29 mouse cellular contexts compared by ENCODE assay signal in genomic region chr7:67152626-67153025, GRCm38 (mm10).
A peak's percentile ranks its signal among the peaks of the same experiment; 100 is the strongest.
DNase-seq lines count a peak whose midpoint lies in the region; ATAC-seq and TF ChIP-seq lines count a peak whose summit lies in the region.
"Had no signal": no experiment of that assay in that cellular context is flagged by ENCODE, and none has a peak within 500 bp of the region (broad histone marks: within the 10 kb centered on the region; RNA-seq: fewer than 3 reads in every experiment).

No protein-coding gene starts in this region.

- H3K4me3 ChIP-seq in intestine, embryonic 16.5 days (ENCODE audit: low read length): no peak overlapping the region
- H3K4me3 ChIP-seq in intestine, postnatal 0 days (ENCODE audit: low read depth, low read length): no peak overlapping the region
- no peak overlapping the region for H3K4me3 ChIP-seq in limb, embryonic 12.5 days (replicated peaks)
- H3K4me3 ChIP-seq: forebrain, embryonic 10.5 days; forebrain, embryonic 15.5 days; gastrocnemius, adult 2 months; heart, embryonic 13.5 days; hindbrain, embryonic 15.5 days; neural tube, embryonic 13.5 days had no signal

- H3K4me2 ChIP-seq in intestine, embryonic 16.5 days (ENCODE audit: low read depth, low read length): no peak overlapping the region
- H3K4me2 ChIP-seq in intestine, postnatal 0 days (replicated peaks; ENCODE audit: low read depth): no peak overlapping the region
- no peak overlapping the region for H3K4me2 ChIP-seq in limb, embryonic 12.5 days
- H3K4me2 ChIP-seq: forebrain, embryonic 15.5 days; heart, embryonic 13.5 days; hindbrain, embryonic 15.5 days; midbrain, embryonic 11.5 days; neural tube, embryonic 13.5 days had no signal

- H3K27me3 ChIP-seq in intestine, embryonic 16.5 days (replicated peaks; ENCODE audit: control insufficient read depth, insufficient read depth, low read length): no peaks in the 10 kb centered on the region
- no peaks in the 10 kb centered on the region for H3K27me3 ChIP-seq in intestine, postnatal 0 days (replicated peaks; ENCODE audit: control insufficient read depth, insufficient read depth, low read length)
- no peaks in the 10 kb centered on the region for H3K27me3 ChIP-seq in limb, embryonic 12.5 days
- H3K27me3 ChIP-seq: forebrain, embryonic 15.5 days; heart, embryonic 13.5 days; hindbrain, embryonic 15.5 days; neural tube, embryonic 13.5 days had no signal

- H3K27ac ChIP-seq in intestine, embryonic 16.5 days (ENCODE audit: low read length): peak overlapping the region; percentile 14; the same call in 1 of the 2 replicates
- no peak overlapping the region for H3K27ac ChIP-seq in intestine, postnatal 0 days (ENCODE audit: low read depth, low read length)
- H3K27ac ChIP-seq in limb, embryonic 12.5 days: 0 out of 2 replicates have a peak overlapping the region, but pooled peaks have one; percentile 37
- H3K27ac ChIP-seq: forebrain, embryonic 10.5 days; forebrain, embryonic 15.5 days; gastrocnemius, adult 2 months; heart, embryonic 13.5 days; hindbrain, embryonic 15.5 days; liver, embryonic 14.5 days; neural tube, embryonic 13.5 days had no signal

- no peaks in the 10 kb centered on the region for H3K4me1 ChIP-seq in intestine, embryonic 16.5 days (ENCODE audit: control insufficient read depth, insufficient read depth, low read length)
- no peaks in the 10 kb centered on the region for H3K4me1 ChIP-seq in intestine, postnatal 0 days (replicated peaks; ENCODE audit: control insufficient read depth, insufficient read depth, low read length)
- H3K4me1 ChIP-seq in limb, embryonic 12.5 days (replicated peaks): peaks cover 18% of the 10 kb centered on the region
- H3K4me1 ChIP-seq: forebrain, embryonic 10.5 days; forebrain, embryonic 15.5 days; heart, embryonic 13.5 days; hindbrain, embryonic 15.5 days had no signal

- WGBS in intestine, embryonic 16.5 days: 29% methylated on average over 3 of the region's 3 CpGs
- 31% methylated on average over 3 of the region's 3 CpGs for WGBS in intestine, postnatal 0 days
- 5% methylated on average over 3 of the region's 3 CpGs for WGBS in limb, embryonic 12.5 days

- ATAC-seq in intestine, embryonic 16.5 days: no peak
- ATAC-seq in intestine, postnatal 0 days: no peak
- no peak for ATAC-seq in limb, embryonic 12.5 days (ENCODE audit: insufficient number of reproducible peaks, insufficient read depth, low FRiP score, low TSS enrichment, low read depth)
- ATAC-seq: forebrain, embryonic 15.5 days had no signal

- no peak overlapping the region for H3K9ac ChIP-seq in intestine, embryonic 16.5 days (ENCODE audit: low read depth, low read length)
- no peak overlapping the region for H3K9ac ChIP-seq in intestine, postnatal 0 days (ENCODE audit: low read depth, low read length)
- H3K9ac ChIP-seq in limb, embryonic 12.5 days (replicated peaks): no peak overlapping the region
- H3K9ac ChIP-seq: forebrain, embryonic 15.5 days; heart, embryonic 13.5 days; hindbrain, embryonic 15.5 days; liver, embryonic 14.5 days; neural tube, embryonic 13.5 days had no signal

- no peak for TF ChIP-seq CTCF in intestine, postnatal 0 days (IDR thresholded peaks at IDR 0.05; ENCODE audit: low read depth)

- H3K9me3 ChIP-seq in intestine, embryonic 16.5 days (ENCODE audit: control insufficient read depth, low read length): no peaks in the 10 kb centered on the region
- H3K9me3 ChIP-seq in intestine, postnatal 0 days (ENCODE audit: control insufficient read depth): no peaks in the 10 kb centered on the region
- H3K9me3 ChIP-seq in limb, embryonic 12.5 days: peaks cover 6% of the 10 kb centered on the region; the same call in 1 of the 2 replicates
- H3K9me3 ChIP-seq: forebrain, embryonic 10.5 days; forebrain, embryonic 15.5 days; heart, embryonic 13.5 days; hindbrain, embryonic 15.5 days; neural tube, embryonic 13.5 days had no signal

- DNase-seq in adrenal gland, adult 2 months: peak; percentile 85
- DNase-seq in adrenal gland, postnatal 14 days: peak; percentile 70
- DNase-seq in layer of hippocampus, postnatal 10 days (ENCODE audit: low spot score in 2 of 2): no peak
- no peak for DNase-seq in cerebellum, adult 11-12 months
- DNase-seq: B cell, adult 2 months; cerebellum, adult 11 months; cerebellum, adult 9-11 months; gastrocnemius, adult 2 months; gastrocnemius, postnatal 36 days; heart, adult 18-20 months; heart, postnatal 10 days; kidney, adult 11 months; kidney, postnatal 25 days; layer of hippocampus, postnatal 36 days; left cerebral cortex, postnatal 4 days; liver; lung, adult 2 months; thymus, adult 2 months; thymus, postnatal 36 days had no signal

- H3K36me3 ChIP-seq in intestine, embryonic 16.5 days (ENCODE audit: control insufficient read depth, insufficient read depth, low read length): no peaks in the 10 kb centered on the region
- no peaks in the 10 kb centered on the region for H3K36me3 ChIP-seq in intestine, postnatal 0 days (ENCODE audit: control insufficient read depth, insufficient read depth)
- H3K36me3 ChIP-seq in limb, embryonic 12.5 days: peaks cover 8% of the 10 kb centered on the region
- H3K36me3 ChIP-seq: forebrain, embryonic 10.5 days; forebrain, embryonic 15.5 days; heart, embryonic 13.5 days; neural tube, embryonic 13.5 days had no signal

Comparison
In these comparisons a context has a peak if more than half of its experiments do, and no peak if none do; other contexts are left out.
1. DNase-seq: peak in adrenal gland, adult 2 months (single experiment) and adrenal gland, postnatal 14 days (single experiment); none in layer of hippocampus, postnatal 10 days (0 of 2) and cerebellum, adult 11-12 months (single experiment).